Mouse (Mus musculus): ENCODE measurements around the gene Mknk1.
A peak's percentile ranks its signal among the peaks of the same experiment; 100 is the strongest.

Mknk1 gene

GRCm38 (mm10) chr4:115890553-115890952, 51.6 kb downstream of the Mknk1 start, which contains the start of gene 6430628N08Rik:
Gene 6430628N08Rik, plus strand, starts transcription at chr4:115890665.
- DNase-seq (ENCODE audit: low spot score in 2 of 2) = no peak

GRCm38 (mm10) chr4:115894281-115894680, 55.3 kb downstream of the Mknk1 start:
- no peak for DNase-seq (ENCODE audit: low spot score in 2 of 2)

GRCm38 (mm10) chr4:115897901-115898631, 59.1 kb downstream of the Mknk1 start:
- DNase-seq (ENCODE audit: low spot score in 2 of 2) = no peak

GRCm38 (mm10) chr4:115902816-115903215, 63.8 kb downstream of the Mknk1 start:
- DNase-seq (ENCODE audit: low spot score in 2 of 2) = peak; percentile 70 to 72

- no peak for DNase-seq (ENCODE audit: low spot score in 2 of 2)
Observed at GRCm38 (mm10) chr4:115904375-115904774, 65.4 kb downstream of the Mknk1 start.

GRCm38 (mm10) chr4:115905701-115906100, 66.7 kb downstream of the Mknk1 start:
- no peak for DNase-seq (ENCODE audit: low spot score in 2 of 2)

- no peak for DNase-seq (ENCODE audit: low spot score in 2 of 2)
Observed at GRCm38 (mm10) chr4:115906791-115907190, 67.8 kb downstream of the Mknk1 start.

- DNase-seq (ENCODE audit: low spot score in 2 of 2) = no peak
Observed at GRCm38 (mm10) chr4:115907994-115908393, 69.0 kb downstream of the Mknk1 start.

- peak in 1 of 2 experiments; percentile 6 for DNase-seq (ENCODE audit: low spot score in 2 of 2)
Observed at GRCm38 (mm10) chr4:115908641-115909040, 69.6 kb downstream of the Mknk1 start.

GRCm38 (mm10) chr4:115911586-115911985, 72.6 kb downstream of the Mknk1 start:
- DNase-seq (ENCODE audit: low spot score in 2 of 2) = no peak

- no peak for DNase-seq (ENCODE audit: low spot score in 2 of 2)
Observed at GRCm38 (mm10) chr4:115919911-115920310, 80.9 kb downstream of the Mknk1 start.

GRCm38 (mm10) chr4:115922688-115923087, 83.7 kb downstream of the Mknk1 start:
- DNase-seq (ENCODE audit: low spot score in 2 of 2) = no peak

GRCm38 (mm10) chr4:115923262-115923880, 84.4 kb downstream of the Mknk1 start:
- DNase-seq (ENCODE audit: low spot score in 2 of 2) = no peak

GRCm38 (mm10) chr4:115927637-115928036, 88.6 kb downstream of the Mknk1 start:
- DNase-seq (ENCODE audit: low spot score in 2 of 2) = no peak

Data from urinary bladder, postnatal 36 days (tissue).